Mouse (Mus musculus): ENCODE measurements around the gene Necab2.

Necab2 gene

DNA sequence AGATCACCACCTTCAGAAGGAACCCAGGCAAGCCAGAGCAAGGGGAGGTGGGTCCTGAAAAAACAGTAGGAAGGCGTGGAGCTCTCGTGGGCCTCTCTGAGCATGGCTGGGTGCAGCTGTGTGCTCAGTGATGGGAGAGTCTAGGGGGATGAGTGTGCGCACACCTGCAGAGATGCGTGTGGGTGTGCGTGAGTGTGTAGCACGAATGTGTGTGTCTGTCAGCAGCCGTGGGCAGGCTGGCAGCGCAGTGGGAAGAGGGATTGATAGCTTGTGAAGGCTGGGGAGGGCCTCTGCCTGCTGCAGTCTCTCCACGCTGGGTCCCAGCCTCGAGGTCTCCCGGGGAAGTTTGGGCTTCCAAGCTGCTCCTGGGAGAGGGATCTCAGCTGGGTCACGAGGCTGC lies 3.1 kb downstream of the Necab2 start:
- no peak for DNase-seq (ENCODE audit: extremely low spot score, low spot score)

DNA sequence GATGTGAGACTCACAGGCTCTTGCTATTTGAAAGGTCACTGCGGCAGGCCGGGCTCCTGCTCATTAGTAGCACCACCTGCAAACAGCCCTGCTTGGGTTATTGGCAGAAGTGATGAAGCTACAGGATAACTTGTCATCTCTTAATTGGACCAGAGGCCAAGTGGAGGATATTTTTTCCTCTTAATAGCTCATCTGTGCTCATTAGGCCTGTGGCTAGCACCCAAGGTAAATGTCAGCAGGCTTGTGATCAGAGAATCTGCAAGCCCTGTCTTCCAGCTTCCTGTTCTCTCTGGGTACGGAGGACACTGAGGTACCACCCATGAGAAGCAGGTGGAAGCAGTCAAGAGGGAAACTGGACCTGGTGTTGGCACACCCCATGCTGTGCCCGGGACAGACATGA lies 4.6 kb downstream of the Necab2 start:
- no peak for DNase-seq (ENCODE audit: extremely low spot score, low spot score)

GRCm38 (mm10) chr8:119452919-119453318 lies 6.4 kb downstream of the Necab2 start:
- no peak for DNase-seq (ENCODE audit: extremely low spot score, low spot score)

- no peak for DNase-seq (ENCODE audit: extremely low spot score, low spot score)
Measured at GRCm38 (mm10) chr8:119456045-119456444, 9.5 kb downstream of the Necab2 start.

DNA sequence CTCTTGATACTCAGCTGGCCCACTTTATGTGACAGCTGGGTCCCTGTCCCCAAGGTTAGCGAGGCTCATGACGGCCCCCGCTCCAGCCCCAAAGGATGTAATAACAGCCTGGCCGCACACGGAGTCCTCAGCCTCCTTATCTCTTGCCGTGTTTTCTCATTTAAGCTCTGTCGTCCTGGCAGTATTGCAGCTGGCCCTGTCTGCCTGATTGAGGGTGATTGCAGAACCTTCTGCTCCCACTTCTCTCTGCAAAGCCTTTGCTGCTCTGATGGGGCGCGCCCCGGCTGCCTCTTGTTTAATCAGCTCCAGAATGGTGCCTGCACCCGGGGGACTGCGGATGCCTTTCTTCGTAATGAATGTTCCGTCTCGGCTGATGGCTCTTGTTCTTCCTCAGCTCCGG lies 13.2 kb downstream of the Necab2 start:
- peak; percentile 35 for DNase-seq (ENCODE audit: extremely low spot score, low spot score)

DNA sequence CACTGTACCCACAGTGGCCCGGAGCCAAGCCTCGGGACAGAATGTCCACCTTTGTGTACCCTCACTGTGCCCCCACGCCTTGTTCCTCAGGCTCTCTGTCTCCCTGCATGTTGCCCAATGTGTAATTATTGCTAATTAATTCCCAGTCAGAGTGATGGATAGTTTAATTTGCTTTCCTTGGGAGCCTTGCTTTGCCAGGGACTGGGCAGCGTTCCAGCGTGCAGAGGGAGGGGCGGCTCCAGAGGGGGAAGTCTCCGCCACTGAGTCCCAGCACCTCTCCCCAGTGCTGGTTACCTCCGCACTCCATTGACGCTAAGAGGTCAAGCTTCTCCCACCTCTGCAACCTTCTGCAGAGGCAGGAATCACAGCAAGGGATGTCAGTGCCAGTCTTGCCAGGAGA lies 14.8 kb downstream of the Necab2 start:
- DNase-seq (ENCODE audit: extremely low spot score, low spot score), result no peak

- no peak for DNase-seq (ENCODE audit: extremely low spot score, low spot score)
Measured at GRCm38 (mm10) chr8:119463709-119464108, 17.2 kb downstream of the Necab2 start.

DNA sequence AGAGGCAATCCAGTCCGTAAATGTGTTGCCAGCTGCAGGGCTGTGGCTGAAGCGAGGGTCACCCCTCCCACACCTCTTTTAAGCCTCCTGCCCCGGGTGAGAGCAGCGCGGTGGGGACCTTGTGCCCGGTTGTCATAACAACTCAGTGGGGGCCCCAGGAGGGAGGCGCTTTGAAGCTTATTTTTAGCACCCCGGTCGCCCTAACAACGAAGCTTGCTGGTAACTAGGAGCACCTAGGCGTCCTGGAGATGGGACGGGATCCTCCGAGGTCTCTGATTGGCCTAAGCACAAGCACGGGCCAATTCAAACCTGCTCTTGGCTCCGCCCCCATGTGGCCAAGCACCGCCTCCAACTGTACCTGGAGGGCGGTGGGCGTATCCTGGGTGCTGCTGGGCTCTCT lies 19.6 kb downstream of the Necab2 start:
- no peak for DNase-seq (ENCODE audit: extremely low spot score, low spot score)

- no peak for DNase-seq (ENCODE audit: extremely low spot score, low spot score)
Measured at GRCm38 (mm10) chr8:119466794-119467193, 20.3 kb downstream of the Necab2 start.

DNA sequence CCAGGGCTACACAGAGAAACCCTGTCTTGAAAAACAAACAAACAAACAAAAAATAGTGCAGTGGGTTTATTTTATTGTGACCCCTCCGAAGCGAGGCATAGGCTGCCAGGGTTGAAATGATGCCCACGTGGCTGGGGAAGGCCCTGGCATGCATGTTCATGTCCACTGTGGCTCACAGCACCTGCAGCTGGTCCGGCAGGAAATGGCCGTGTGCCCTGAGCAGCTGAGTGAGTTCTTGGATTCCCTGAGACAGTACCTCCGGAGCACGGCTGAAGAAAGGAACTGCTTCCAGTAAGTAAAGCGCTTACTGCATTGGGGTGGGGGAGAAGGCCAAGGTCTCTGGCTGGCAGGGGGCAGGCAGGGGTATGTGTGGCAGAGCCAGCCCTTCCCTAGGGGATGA lies 21.6 kb downstream of the Necab2 start:
- DNase-seq (ENCODE audit: extremely low spot score, low spot score), result no peak

GRCm38 (mm10) chr8:119478684-119479083 lies 32.2 kb downstream of the Necab2 start:
- DNase-seq (ENCODE audit: extremely low spot score, low spot score), result no peak

- DNase-seq (ENCODE audit: extremely low spot score, low spot score), result no peak
Measured at GRCm38 (mm10) chr8:119484145-119484896, 37.8 kb downstream of the Necab2 start.

- no peak for DNase-seq (ENCODE audit: extremely low spot score, low spot score)
Measured at GRCm38 (mm10) chr8:119487093-119487492, 40.6 kb downstream of the Necab2 start.

DNA sequence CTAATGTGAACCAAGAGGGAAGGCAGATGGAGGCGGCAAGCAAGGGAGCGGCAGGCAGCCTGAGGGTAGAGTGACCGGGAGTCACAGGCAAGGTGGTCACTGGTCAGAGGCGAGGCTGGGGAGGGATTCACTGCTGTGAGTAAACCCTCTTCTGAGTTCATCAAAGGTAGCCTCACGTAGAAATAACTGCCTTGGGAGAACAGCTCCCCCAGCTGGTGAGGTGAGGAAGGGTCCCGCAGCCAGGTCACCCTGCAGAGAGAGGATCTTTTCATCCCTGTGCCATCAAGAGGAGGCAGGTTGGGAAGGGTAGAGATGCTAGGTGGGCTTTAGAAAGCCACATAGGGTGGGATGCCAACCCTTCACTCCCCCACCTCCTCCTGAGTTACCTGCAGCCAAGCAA lies 50.3 kb downstream of the Necab2 start:
- DNase-seq (ENCODE audit: extremely low spot score, low spot score), result no peak

GRCm38 (mm10) chr8:119499836-119500235 lies 53.3 kb downstream of the Necab2 start:
- DNase-seq (ENCODE audit: extremely low spot score, low spot score), result no peak

DNA sequence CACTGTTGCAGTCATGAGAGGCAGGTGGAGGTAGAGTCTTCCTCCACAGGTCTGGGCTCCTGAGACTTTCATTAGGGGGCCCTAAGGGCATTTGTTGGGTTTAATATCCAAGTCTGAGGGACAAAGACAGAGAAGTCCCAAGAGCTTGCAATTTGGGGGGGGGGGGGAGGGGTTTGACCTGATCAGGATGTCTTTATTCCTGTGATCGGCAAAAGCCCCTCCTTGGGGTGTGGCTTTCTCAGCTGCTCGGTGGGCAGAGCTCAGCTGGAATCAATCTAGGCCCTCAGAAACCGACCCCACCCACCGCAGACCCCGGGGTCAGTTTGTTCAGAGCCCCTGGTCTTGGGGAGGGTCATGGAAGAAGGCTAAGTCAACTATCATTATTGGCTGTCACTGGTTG lies 55.1 kb downstream of the Necab2 start, which contains the start of gene Slc38a8:
Slc38a8 (minus strand) TSS at position 101 of the 400 bp plus-strand sequence.
- no peak for DNase-seq (ENCODE audit: extremely low spot score, low spot score)

DNA sequence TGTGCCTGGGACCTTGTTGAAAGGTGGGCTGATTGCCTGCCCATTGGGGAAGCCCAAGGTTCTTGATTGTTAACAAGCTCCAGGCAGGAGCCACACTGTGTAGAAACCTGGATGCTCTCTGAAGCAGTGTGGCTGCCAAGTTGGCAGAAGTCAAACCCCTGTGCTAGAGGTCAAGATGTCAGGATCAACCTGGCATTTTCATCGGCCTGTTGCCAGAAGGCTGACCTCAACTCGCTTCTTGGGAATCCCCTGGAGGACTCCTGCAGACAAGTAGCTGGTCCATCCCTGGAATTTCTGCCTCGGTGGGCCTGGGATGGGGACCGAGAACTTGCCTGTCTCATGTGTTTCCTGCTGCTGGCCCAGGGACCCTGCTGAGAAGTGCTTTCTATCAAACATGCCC lies 55.6 kb downstream of the Necab2 start:
- no peak for DNase-seq (ENCODE audit: extremely low spot score, low spot score)

- DNase-seq (ENCODE audit: extremely low spot score, low spot score), result no peak
Measured at GRCm38 (mm10) chr8:119503191-119503767, 56.8 kb downstream of the Necab2 start.

DNA sequence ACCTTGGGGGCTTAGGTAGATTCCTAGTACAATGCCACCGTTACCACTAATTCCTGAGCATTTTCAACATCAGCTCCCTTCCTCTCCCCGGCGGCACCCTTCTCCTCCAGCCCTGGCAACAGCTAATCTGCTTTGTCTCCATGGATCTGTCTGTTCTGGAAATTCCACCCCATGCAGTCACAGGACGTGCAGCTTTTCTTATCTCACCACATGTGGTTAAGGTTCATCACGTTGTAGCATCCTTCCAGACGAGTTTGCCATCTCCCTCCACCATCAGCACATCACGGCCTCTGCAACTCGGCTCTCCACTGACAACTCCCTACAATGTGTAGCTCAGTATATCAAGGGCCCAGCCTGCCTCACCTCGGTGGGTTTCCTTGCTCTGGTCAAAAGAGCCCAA lies 59.0 kb downstream of the Necab2 start:
- no peak for DNase-seq (ENCODE audit: extremely low spot score, low spot score)

GRCm38 (mm10) chr8:119506106-119506505 lies 59.6 kb downstream of the Necab2 start:
- DNase-seq (ENCODE audit: extremely low spot score, low spot score), result no peak

DNA sequence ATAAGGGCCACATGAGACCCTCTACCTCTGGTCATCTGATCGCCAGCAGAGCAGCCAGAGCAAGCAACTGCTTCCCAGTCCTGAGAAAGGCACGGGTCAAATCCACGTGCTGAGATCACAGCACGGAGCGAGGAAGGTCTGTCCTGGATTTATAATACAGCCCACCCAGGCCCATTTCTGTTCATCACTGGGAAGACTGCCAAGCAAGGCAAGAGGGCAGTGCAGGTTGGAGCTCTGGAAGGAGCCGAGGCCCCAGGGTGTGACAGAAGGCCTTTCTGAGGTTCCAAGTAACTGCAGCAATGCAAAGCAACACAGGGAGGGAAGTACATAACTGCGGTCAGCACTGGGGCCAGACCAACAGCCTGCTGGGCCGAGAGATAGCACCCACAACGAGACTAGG lies 64.0 kb downstream of the Necab2 start:
- DNase-seq (ENCODE audit: extremely low spot score, low spot score), result no peak

GRCm38 (mm10) chr8:119511722-119512121 lies 65.2 kb downstream of the Necab2 start:
- no peak for DNase-seq (ENCODE audit: extremely low spot score, low spot score)

- no peak for DNase-seq (ENCODE audit: extremely low spot score, low spot score)
Measured at GRCm38 (mm10) chr8:119513405-119513804, 66.9 kb downstream of the Necab2 start.

Measured in neural tube, embryonic 10.5 days (tissue).